Mouse (Mus musculus) skeletal muscle tissue, adult 2 months (tissue): ENCODE data around the gene Gm7792.
"Not testable (repeated sequence)": the region's sequence is repeated elsewhere in the genome, so short reads cannot be mapped to it uniquely, and the experiment has no call there.

Source experiments
- DNase-seq: peaks from one replicate; pipeline ENCODE4 v3.0.0-alpha.2; 2012; ENCODE audit warnings: low read depth, low spot score

The Gm7792 gene

DNA sequence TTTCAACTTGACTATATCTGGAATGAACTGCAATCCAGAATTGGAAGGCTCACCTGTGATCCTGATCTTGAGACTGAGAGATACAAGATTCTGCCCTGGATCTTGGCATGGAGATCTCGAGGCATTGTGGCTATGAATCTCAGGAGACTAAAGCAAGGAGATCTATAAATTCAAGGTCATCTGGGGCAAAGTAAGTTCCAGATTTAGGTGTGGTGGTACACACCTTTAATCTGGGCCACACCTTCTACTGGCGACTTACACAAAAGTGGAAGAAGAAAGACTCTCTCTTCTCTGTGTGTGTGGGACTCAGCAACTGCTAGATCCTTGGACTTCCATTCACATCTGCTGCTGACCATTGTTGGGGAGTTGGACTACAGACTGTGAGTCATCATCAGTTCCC is at the start of gene Gm7792:
Gene Gm7792 (plus strand): TSS at position 301 of the 400 bp plus-strand sequence.
- not testable (repeated sequence) for DNase-seq
